Mouse (Mus musculus) thymus, adult 2 months (tissue): ENCODE results near the gene Sox11.

ENCODE experiments used
- CTCF ChIP-seq: fragments of 200-500 bp; IDR thresholded peaks from 2 replicates; pipeline ENCODE4 v1.5.1; 2012; ENCODE audit warnings: mild to moderate bottlenecking, control low read depth, low read length, moderate library complexity, borderline replicate concordance; ENCODE audit not compliant: control insufficient read depth, poor library complexity, insufficient read depth; ENCODE audit errors: extremely low read depth
- POLR2A ChIP-seq: fragments of 200-500 bp; IDR thresholded peaks from 2 replicates; pipeline ENCODE4 v1.6.1; 2012; ENCODE audit warnings: mild to moderate bottlenecking, low read length, control low read depth, moderate library complexity; ENCODE audit not compliant: control insufficient read depth, poor library complexity, insufficient read depth; ENCODE audit errors: extremely low read depth

DNA sequence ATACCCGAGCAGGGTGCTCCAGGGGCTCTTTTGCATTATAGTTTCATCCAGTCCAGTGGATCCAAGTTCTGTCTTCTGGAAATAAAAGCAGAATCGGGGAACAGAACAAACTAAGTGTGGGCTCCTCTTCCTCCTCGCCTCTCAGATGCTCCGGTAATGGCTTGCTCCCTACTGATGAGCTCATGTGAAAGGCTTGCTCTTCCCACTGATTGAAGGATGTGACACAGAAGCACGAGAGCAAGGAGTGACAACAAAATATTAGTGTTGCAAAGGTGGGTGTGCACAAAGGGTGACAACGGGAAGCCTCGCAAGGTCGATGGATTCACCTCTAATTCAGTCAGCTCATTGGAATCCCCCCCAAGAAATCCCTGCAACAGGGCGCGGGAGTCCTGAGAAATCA, 48.6 kb downstream of the Sox11 start:
- no peak for TF ChIP-seq CTCF
- TF ChIP-seq POLR2A = no peak
